Mouse (Mus musculus) neural tube, embryonic 14.5 days (tissue): ENCODE results near the gene Cela2a. TPM values are rescaled to one million over a fixed set of nuclear protein-coding genes. Genes with fewer than 3 reads are reported as not detected.
A peak's percentile ranks its signal among the peaks of the same experiment; 100 is the strongest.

Experiments
- ATAC-seq: fragments of 200-750 bp; cut with Nextera tagmentation; 2 replicates; pipeline ENCODE4 v1.8.0; 2017; ENCODE audit warnings: low read depth, mild to moderate bottlenecking, moderate TSS enrichment, moderate library complexity
- H3K27ac ChIP-seq: fragments of 300-500 bp; sonication (generic); 2 replicates; pipeline ENCODE4 v1.5.1; 2014; ENCODE audit warnings: low read depth, mild to moderate bottlenecking, control low read depth, low read length, moderate library complexity, mixed read lengths
- H3K27me3 ChIP-seq: fragments of 300-500 bp; sonication (generic); 2 replicates; pipeline ENCODE4 v1.6.1; 2014; ENCODE audit warnings: low read length; ENCODE audit not compliant: control insufficient read depth, insufficient read depth
- H3K36me3 ChIP-seq: fragments of 300-500 bp; sonication (generic); 2 replicates; pipeline ENCODE4 v1.6.1; 2014; ENCODE audit warnings: low read length, mixed read lengths; ENCODE audit not compliant: control insufficient read depth, insufficient read depth
- H3K4me1 ChIP-seq: fragments of 300-500 bp; sonication (generic); 2 replicates; pipeline ENCODE4 v1.6.1; 2014; ENCODE audit warnings: low read length; ENCODE audit not compliant: control insufficient read depth, insufficient read depth
- H3K4me2 ChIP-seq: fragments of 300-500 bp; sonication (generic); 2 replicates; pipeline ENCODE4 v1.6.1; 2014; ENCODE audit warnings: mild to moderate bottlenecking, low read depth, low read length, control low read depth
- H3K4me3 ChIP-seq: fragments of 300-500 bp; sonication (generic); 2 replicates; pipeline ENCODE4 v1.5.1; 2014; ENCODE audit warnings: low read depth, low read length, control low read depth, mixed read lengths
- H3K9ac ChIP-seq: fragments of 300-500 bp; sonication (generic); replicated peaks from 2 replicates; pipeline ENCODE4 v1.6.1; 2014; ENCODE audit warnings: low read depth, mild to moderate bottlenecking, control low read depth, low read length, mixed read lengths
- H3K9me3 ChIP-seq: fragments of 300-500 bp; sonication (generic); 2 replicates; pipeline ENCODE4 v1.6.1; 2016; ENCODE audit warnings: low read length; ENCODE audit not compliant: control insufficient read depth
- WGBS: fragments of 180-500 bp; shearing (Covaris S2); extraction: QIAGEN DNeasy Blood & Tissue Kit; methylation state at CpG from one replicate; pipeline ENCODE4 v1.1.7; 2014; 5-methylcytosine and 5-hydroxymethylcytosine counted together
- polyA plus RNA-seq: library from polyadenylated mRNA; unstranded; fragments of >200 nt; fragmentation: Nextera tagmentation; extraction: Ambion mirVana; gene quantifications from 2 replicates; pipeline ENCODE4 v1.2.1, GENCODE M21; 2014

Cela2a gene
- polyA plus RNA-seq, 1 experiment from 2014 or later: not detected

- Histone ChIP-seq H3K4me1 (no peaks in the 10 kb centered on the region), H3K36me3 (0 out of 2 replicates have a peak, but pooled peaks cover 4% of the 10 kb centered on the region), H3K9ac (no peak overlapping the region), H3K9me3 (no peaks in the 10 kb centered on the region), H3K4me2 (no peak overlapping the region), H3K4me3 (no peak overlapping the region), H3K27ac (no peak overlapping the region), H3K27me3 (no peaks in the 10 kb centered on the region)
- 89% methylated on average over 17 of the region's 17 CpGs for WGBS
- no peak for ATAC-seq
These were observed 35.8 kb upstream of the Cela2a start for GRCm38 (mm10) chr4:141861591-141862295.

DNA sequence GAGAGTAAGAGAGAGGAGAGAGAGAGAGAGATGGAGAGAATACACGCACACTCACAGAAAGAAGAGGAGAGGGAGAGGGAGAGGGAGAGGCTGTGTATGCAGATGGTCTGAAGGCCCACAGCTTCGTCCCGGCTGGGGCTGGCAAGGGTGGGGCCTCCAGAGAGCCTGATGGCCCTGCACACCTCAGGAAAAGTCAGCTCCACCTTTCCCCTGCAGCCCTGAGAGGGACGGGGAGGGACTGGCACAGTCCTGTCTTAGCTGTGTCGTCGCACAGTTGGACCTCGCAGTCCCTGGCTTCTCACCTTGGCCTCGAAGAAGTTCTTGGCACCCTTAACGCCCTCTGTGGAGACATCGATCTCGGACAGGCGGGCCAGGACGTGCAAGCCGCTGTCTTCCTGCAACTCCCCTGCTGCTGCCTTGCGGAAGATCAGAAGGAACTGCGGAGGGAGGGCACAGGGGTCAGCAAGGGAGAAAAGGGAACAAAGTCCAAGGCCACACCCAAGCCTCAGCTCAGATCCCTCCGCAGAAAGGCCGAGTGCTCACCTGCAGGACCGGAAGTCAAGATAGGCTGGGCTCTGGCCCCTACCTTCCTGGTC lies 34.4 kb upstream of the Cela2a start:
- H3K9me3 ChIP-seq: no peaks in the 10 kb centered on the region
- no peak overlapping the region for H3K4me2 ChIP-seq
- H3K36me3 ChIP-seq: 0 out of 2 replicates have a peak, but pooled peaks cover 4% of the 10 kb centered on the region
- H3K4me3 ChIP-seq: no peak overlapping the region
- H3K9ac ChIP-seq: no peak overlapping the region
- no peak for ATAC-seq
- H3K27me3 ChIP-seq: no peaks in the 10 kb centered on the region
- no peaks in the 10 kb centered on the region for H3K4me1 ChIP-seq
- H3K27ac ChIP-seq: no peak overlapping the region
- WGBS: 74% methylated on average over 18 of the region's 19 CpGs

DNA sequence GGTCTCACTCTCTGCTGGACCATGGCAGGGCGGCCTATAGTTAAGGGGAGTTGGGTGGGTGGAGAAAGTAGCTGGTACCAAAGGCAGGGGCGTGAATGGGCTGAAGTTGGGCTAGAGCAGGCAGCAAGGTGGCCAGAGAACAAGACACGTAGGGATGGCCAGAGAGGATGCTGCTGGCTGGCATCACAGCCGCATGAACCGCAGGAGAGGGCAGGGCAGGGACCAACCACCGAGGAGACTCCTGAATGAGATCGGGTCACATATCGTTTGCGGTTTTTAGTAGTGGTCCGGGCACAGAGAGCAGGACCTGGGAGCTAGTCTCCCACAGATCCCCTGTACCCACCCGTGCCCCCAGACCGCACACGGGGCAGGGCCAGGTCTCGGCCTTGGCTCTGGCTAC lies 33.4 kb upstream of the Cela2a start:
- H3K4me1 ChIP-seq: no peaks in the 10 kb centered on the region
- H3K27me3 ChIP-seq: no peaks in the 10 kb centered on the region
- ATAC-seq: no peak
- H3K9ac ChIP-seq: no peak overlapping the region
- no peaks in the 10 kb centered on the region for H3K9me3 ChIP-seq
- H3K36me3 ChIP-seq: 0 out of 2 replicates have a peak, but pooled peaks cover 4% of the 10 kb centered on the region
- no peak overlapping the region for H3K4me3 ChIP-seq
- no peak overlapping the region for H3K27ac ChIP-seq
- H3K4me2 ChIP-seq: no peak overlapping the region
- 97% methylated on average over 14 of the region's 14 CpGs for WGBS

DNA sequence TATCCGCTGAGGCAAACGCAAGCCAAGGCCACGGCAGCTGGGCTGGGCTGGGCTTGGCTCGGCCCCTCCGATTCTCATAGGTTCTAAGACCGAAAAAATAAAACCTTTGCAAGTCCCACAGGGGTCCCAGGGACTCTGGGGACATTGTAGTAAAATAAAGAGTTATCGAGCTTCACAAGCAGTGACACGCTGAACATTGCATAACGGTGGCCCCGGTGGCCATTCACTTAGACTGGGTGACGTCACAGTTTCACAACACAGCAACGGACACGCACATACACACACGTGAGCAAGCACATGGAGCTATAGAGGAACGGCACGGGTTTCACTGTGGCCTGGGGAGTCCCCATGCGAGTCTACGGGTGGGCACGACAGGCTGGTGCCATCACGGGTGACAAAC lies 32.5 kb upstream of the Cela2a start:
- Histone ChIP-seq H3K36me3 (0 out of 2 replicates have a peak, but pooled peaks cover 4% of the 10 kb centered on the region), H3K9me3 (no peaks in the 10 kb centered on the region), H3K9ac (no peak overlapping the region), H3K4me1 (no peaks in the 10 kb centered on the region), H3K27ac (no peak overlapping the region), H3K4me2 (no peak overlapping the region), H3K4me3 (no peak overlapping the region), H3K27me3 (no peaks in the 10 kb centered on the region)
- 78% methylated on average over 19 of the region's 20 CpGs for WGBS
- ATAC-seq: no peak

DNA sequence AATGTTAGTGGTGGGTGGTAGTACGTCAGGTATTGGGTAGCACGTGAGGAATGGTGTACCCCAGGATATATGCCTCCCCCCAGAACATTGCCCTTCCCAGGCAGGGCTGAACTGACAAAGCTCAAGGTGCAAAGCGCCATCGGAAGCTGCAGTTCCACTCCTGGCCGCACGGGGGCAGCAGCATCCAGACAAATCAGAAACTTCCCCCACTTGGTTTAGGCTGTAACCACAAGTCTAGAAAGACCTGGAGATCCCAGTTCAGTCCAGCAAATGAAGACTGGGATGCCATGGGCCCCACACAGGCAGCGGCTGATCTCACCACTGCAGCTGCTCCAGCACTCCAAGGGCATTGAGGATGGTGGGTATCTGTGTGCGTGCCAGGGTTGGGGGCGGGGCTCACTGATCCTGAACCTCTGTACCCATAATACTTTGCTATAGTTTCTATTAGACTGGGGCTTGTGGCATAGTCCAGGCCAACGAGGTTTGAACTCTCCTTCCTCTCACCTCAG lies 31.5 kb upstream of the Cela2a start:
- 16% methylated on average over 10 of the region's 10 CpGs for WGBS

DNA sequence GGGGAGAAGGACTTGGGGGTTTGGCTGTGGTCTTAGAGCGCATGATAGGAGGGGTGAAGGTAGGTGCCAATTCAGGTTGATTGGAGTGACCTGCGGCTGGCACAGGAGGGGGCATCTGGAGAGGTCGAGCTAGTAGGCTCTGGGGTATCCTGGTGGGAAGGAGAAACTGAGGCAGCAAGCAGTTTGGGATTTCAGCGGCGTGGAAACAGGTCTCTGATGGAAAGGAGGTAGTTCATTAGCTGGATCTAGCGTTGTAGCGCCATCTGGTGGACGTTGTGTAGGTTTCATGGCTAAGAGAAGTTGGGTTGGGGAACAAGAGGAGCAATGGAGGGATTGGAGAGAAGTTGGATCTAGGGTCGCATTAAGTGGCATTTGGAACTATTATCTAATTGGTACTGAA lies 27.5 kb upstream of the Cela2a start:
- Histone ChIP-seq H3K27ac (no peak overlapping the region), H3K9ac (no peak overlapping the region), H3K27me3 (no peaks in the 10 kb centered on the region), H3K4me1 (no peaks in the 10 kb centered on the region), H3K4me2 (no peak overlapping the region), H3K4me3 (no peak overlapping the region), H3K36me3 (no peaks in the 10 kb centered on the region), H3K9me3 (no peaks in the 10 kb centered on the region)
- WGBS: 74% methylated on average over 9 of the region's 9 CpGs
- ATAC-seq: no peak

More for the DNA sequence above, 31.5 kb upstream of the Cela2a start:
- Histone ChIP-seq H3K36me3 (0 out of 2 replicates have a peak, but pooled peaks cover 4% of the 10 kb centered on the region), H3K9me3 (no peaks in the 10 kb centered on the region), H3K27me3 (no peaks in the 10 kb centered on the region), H3K27ac (0 out of 2 replicates have a peak overlapping the region, but pooled peaks have one; percentile 16), H3K4me3 (no peak overlapping the region), H3K9ac (no peak overlapping the region), H3K4me2 (no peak overlapping the region), H3K4me1 (no peaks in the 10 kb centered on the region)
- ATAC-seq: peak; percentile 79; the same call in 1 of the 2 replicates

- Histone ChIP-seq H3K27me3 (no peaks in the 10 kb centered on the region), H3K27ac (no peak within 1 kb of the TSS), H3K36me3 (no peaks in the 10 kb centered on the region), H3K9ac (no peak within 1 kb of the TSS), H3K4me2 (no peak within 1 kb of the TSS), H3K4me3 (no peak within 1 kb of the TSS), H3K9me3 (no peaks in the 10 kb centered on the region), H3K4me1 (no peaks in the 10 kb centered on the region)
- WGBS: 88% methylated on average over 6 of the region's 6 CpGs
- no peak for ATAC-seq
These were observed 20.0 kb upstream of the Cela2a start, which contains the start of gene Ctrc for GRCm38 (mm10) chr4:141845999-141846398. Gene Ctrc (minus strand): TSS chr4:141846359.

- Histone ChIP-seq H3K27ac (no peak overlapping the region), H3K4me3 (no peak overlapping the region), H3K27me3 (no peaks in the 10 kb centered on the region), H3K36me3 (no peaks in the 10 kb centered on the region), H3K4me1 (no peaks in the 10 kb centered on the region), H3K4me2 (no peak overlapping the region), H3K9ac (no peak overlapping the region), H3K9me3 (no peaks in the 10 kb centered on the region)
- WGBS: 70% methylated on average over 5 of the region's 5 CpGs
- ATAC-seq: no peak
These were observed 8.7 kb upstream of the Cela2a start for GRCm38 (mm10) chr4:141834536-141835095.

DNA sequence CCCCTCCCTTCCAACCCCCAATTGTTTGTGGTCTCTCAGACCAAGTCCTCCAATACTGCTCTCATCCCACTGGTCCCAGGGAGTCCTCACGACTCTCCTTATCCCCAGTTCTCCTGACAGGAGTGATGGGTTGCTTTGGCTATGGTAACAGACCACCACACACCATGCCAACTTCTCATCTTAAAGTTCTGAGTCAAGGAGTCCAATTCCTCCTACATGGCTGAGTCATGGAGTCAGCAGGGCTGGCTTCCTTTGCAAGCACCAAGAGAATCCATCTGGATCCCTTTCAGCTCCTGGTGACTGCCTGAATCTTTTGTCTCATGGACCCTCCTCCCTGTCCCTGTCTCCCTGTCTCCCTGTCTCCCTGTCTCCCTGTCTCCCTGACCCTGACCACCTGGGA lies 8.0 kb upstream of the Cela2a start:
- Histone ChIP-seq H3K9ac (no peak overlapping the region), H3K4me1 (no peaks in the 10 kb centered on the region), H3K4me2 (no peak overlapping the region), H3K27me3 (no peaks in the 10 kb centered on the region), H3K36me3 (no peaks in the 10 kb centered on the region), H3K4me3 (no peak overlapping the region), H3K9me3 (no peaks in the 10 kb centered on the region), H3K27ac (no peak overlapping the region)
- ATAC-seq: no peak
- 36% methylated on average over 1 of the region's 1 CpGs for WGBS
